Mouse (Mus musculus): ENCODE data around the gene Olfr643. TPM values are rescaled to one million over a fixed set of nuclear protein-coding genes. Genes with fewer than 3 reads are reported as not detected.
"Not testable (repeated sequence)": the region's sequence is repeated elsewhere in the genome, so short reads cannot be mapped to it uniquely, and the experiment has no call there.

Olfr643 gene
- polyA plus RNA-seq, 1 experiment from 2014 or later, result not detected

DNA sequence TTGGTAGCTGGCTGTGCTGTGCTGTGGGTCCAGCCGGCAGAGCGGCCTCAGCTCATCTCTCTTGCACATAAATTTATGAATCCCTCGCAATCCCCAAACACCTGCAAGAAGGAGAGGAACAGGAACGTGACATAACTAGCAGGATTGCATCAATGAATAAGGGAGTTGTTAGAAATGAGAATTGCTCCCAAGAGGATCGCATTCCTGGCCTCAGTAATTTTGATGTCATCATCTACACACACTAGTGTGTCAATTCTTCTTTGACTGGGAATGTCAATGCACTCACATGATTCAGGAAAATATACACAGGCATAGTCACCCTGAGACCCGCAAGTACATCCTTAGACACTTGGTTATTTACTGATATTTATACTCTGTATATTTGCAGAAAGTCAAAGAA, 111.7 kb downstream of the Olfr643 start, which contains the start of gene Olfr640:
TSS of gene Olfr640 (minus strand) at position 101 of the 400 bp plus-strand sequence.
- H3K36me3 ChIP-seq (ENCODE audit: insufficient read depth, low read length), result no peaks in the 10 kb centered on the region
- no peak within 1 kb of the TSS for H3K27ac ChIP-seq (ENCODE audit: low read length)
- H3K27me3 ChIP-seq (ENCODE audit: insufficient read depth, low read length), result no peaks in the 10 kb centered on the region
- H3K4me3 ChIP-seq (ENCODE audit: low read length), result no peak within 1 kb of the TSS
- no peaks in the 10 kb centered on the region for H3K9me3 ChIP-seq (ENCODE audit: low read length)
- H3K4me1 ChIP-seq (ENCODE audit: insufficient read depth, low read length), result no peaks in the 10 kb centered on the region
- WGBS, result 80% methylated on average over 6 of the region's 6 CpGs
- H3K9ac ChIP-seq (replicated peaks; ENCODE audit: low read length), result no peak within 1 kb of the TSS
- no peak within 1 kb of the TSS for H3K4me2 ChIP-seq (replicated peaks; ENCODE audit: low read depth, low read length)
- ATAC-seq (ENCODE audit: low FRiP score, low TSS enrichment), result no peak

DNA sequence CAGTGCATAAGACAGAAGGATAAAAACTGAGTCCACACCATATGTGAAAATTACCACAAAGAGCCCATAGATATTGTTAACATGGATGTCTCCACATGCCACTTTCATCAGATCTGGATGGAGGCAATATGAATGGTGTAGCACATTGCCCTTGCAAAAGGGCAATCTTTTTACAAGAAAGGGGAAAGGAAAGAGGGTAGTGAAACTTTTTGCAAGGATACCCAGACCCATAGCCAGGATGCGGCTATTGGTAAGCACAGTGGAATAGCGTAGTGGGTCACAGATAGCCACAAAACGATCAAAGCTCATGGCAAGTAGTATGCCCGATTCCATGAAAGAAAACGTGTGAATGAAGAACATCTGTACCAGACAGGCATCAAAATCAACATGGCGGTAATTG, 115.6 kb downstream of the Olfr643 start:
- Histone ChIP-seq H3K27me3 (ENCODE audit: insufficient read depth, low read length) (no peaks in the 10 kb centered on the region), H3K9me3 (ENCODE audit: low read length) (no peaks in the 10 kb centered on the region), H3K27ac (ENCODE audit: low read length) (no peak overlapping the region), H3K4me2 (replicated peaks; ENCODE audit: low read depth, low read length) (no peak overlapping the region), H3K4me1 (ENCODE audit: insufficient read depth, low read length) (no peaks in the 10 kb centered on the region), H3K4me3 (ENCODE audit: low read length) (no peak overlapping the region), H3K9ac (replicated peaks; ENCODE audit: low read length) (no peak overlapping the region), H3K36me3 (ENCODE audit: insufficient read depth, low read length) (no peaks in the 10 kb centered on the region)
- 91% methylated on average over 6 of the region's 6 CpGs for WGBS
- no peak for ATAC-seq (ENCODE audit: low FRiP score, low TSS enrichment)

DNA sequence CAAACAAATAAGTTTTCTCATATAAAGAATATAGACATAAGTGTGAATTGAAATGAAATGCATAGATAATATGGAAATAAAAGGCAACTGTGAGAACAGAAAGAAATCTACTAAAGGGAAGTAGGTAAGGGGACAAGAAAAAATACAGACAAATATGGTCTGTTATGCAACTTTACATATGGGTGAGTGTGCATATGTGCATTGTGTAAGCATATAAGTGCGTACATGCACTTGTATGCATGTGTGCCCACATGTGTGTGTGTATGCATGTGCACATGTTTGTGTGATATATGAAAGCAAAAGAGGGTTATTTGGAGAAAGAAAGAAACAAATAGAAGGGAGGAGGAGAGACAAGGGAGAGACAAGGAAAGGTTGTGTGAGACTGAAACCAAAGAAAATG, 118.3 kb downstream of the Olfr643 start:
- Histone ChIP-seq H3K27me3 (ENCODE audit: insufficient read depth, low read length) (no peaks in the 10 kb centered on the region), H3K36me3 (ENCODE audit: insufficient read depth, low read length) (no peaks in the 10 kb centered on the region), H3K4me3 (ENCODE audit: low read length) (no peak overlapping the region), H3K27ac (ENCODE audit: low read length) (no peak overlapping the region), H3K4me2 (replicated peaks; ENCODE audit: low read depth, low read length) (no peak overlapping the region), H3K4me1 (ENCODE audit: insufficient read depth, low read length) (no peaks in the 10 kb centered on the region), H3K9ac (replicated peaks; ENCODE audit: low read length) (no peak overlapping the region), H3K9me3 (ENCODE audit: low read length) (no peaks in the 10 kb centered on the region)
- WGBS, result 91% methylated on average over 1 of the region's 1 CpGs
- ATAC-seq (ENCODE audit: low FRiP score, low TSS enrichment), result no peak

DNA sequence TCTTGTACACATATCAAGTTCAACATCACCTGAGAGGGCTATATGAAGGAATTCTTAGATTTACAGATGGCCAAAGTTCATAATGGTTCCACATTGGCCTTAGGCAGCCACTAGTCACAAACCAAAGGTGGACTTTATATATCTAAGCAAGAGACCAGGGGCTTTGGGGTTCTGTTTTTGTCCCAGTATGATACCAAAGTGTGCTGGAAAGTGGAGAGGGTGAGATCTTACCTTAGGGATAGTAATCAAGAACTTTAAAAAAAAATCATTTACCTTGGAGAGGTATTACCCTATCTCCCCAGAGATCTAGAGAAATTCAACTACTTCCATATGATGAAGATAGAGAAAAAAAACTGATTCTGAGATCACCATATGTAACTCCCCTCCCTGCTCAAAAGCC, 120.0 kb downstream of the Olfr643 start, which contains the start of gene Olfr639:
TSS of gene Olfr639 (minus strand) at position 101 of the 400 bp plus-strand sequence.
- no peak within 1 kb of the TSS for H3K27ac ChIP-seq (ENCODE audit: low read length)
- no peak for ATAC-seq (ENCODE audit: low FRiP score, low TSS enrichment)
- no peak within 1 kb of the TSS for H3K9ac ChIP-seq (replicated peaks; ENCODE audit: low read length)

DNA sequence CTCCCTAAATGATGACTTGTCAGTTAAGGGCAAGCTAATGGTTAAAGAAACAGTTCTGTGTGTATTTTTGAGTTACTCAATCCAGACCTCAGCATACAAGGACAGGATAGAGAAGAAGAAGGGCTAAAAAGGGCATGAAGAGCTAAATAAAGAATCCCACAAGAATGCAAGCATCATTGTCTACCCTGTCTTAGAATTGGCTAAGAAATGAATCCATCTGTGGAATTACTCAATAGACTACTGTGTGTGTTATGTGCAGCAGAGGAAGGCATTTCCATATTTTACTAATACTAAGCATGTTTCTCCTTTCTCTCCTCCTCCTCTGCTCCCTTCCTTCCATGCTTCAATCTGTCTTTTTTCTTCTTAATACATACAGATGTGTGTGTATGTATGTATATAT, 138.1 kb downstream of the Olfr643 start:
- no peaks in the 10 kb centered on the region for H3K9me3 ChIP-seq (ENCODE audit: low read length)
- no peak overlapping the region for H3K4me2 ChIP-seq (replicated peaks; ENCODE audit: low read depth, low read length)
- ATAC-seq (ENCODE audit: low FRiP score, low TSS enrichment), result no peak
- H3K4me1 ChIP-seq (ENCODE audit: insufficient read depth, low read length), result no peaks in the 10 kb centered on the region
- no peak overlapping the region for H3K9ac ChIP-seq (replicated peaks; ENCODE audit: low read length)
- H3K36me3 ChIP-seq (ENCODE audit: insufficient read depth, low read length), result no peaks in the 10 kb centered on the region
- H3K27me3 ChIP-seq (ENCODE audit: insufficient read depth, low read length), result no peaks in the 10 kb centered on the region
- H3K27ac ChIP-seq (ENCODE audit: low read length), result no peak overlapping the region
- H3K4me3 ChIP-seq (ENCODE audit: low read length), result no peak overlapping the region

More for the DNA sequence above, 120.0 kb downstream of the Olfr643 start, which contains the start of gene Olfr639:
- no peaks in the 10 kb centered on the region for H3K27me3 ChIP-seq (ENCODE audit: insufficient read depth, low read length)
- H3K9me3 ChIP-seq (ENCODE audit: low read length), result no peaks in the 10 kb centered on the region
- H3K4me3 ChIP-seq (ENCODE audit: low read length), result no peak within 1 kb of the TSS
- no peaks in the 10 kb centered on the region for H3K36me3 ChIP-seq (ENCODE audit: insufficient read depth, low read length)
- no peak within 1 kb of the TSS for H3K4me2 ChIP-seq (replicated peaks; ENCODE audit: low read depth, low read length)
- H3K4me1 ChIP-seq (ENCODE audit: insufficient read depth, low read length), result no peaks in the 10 kb centered on the region

- Histone ChIP-seq H3K9me3 (ENCODE audit: low read length) (no peaks in the 10 kb centered on the region), H3K4me1 (ENCODE audit: insufficient read depth, low read length) (no peaks in the 10 kb centered on the region), H3K36me3 (ENCODE audit: insufficient read depth, low read length) (no peaks in the 10 kb centered on the region), H3K4me2 (replicated peaks; ENCODE audit: low read depth, low read length) (no peak within 1 kb of the TSS), H3K27me3 (ENCODE audit: insufficient read depth, low read length) (no peaks in the 10 kb centered on the region), H3K4me3 (ENCODE audit: low read length) (no peak within 1 kb of the TSS), H3K27ac (ENCODE audit: low read length) (no peak within 1 kb of the TSS), H3K9ac (replicated peaks; ENCODE audit: low read length) (no peak within 1 kb of the TSS)
- no peak for ATAC-seq (ENCODE audit: low FRiP score, low TSS enrichment)
Measured at GRCm38 (mm10) chr7:103998446-103998845, 138.8 kb downstream of the Olfr643 start, which contains the start of gene Olfr638. TSS of gene Olfr638 (plus strand) at chr7:103998746.

GRCm38 (mm10) chr7:103971782-103972181, 165.4 kb downstream of the Olfr643 start:
- ATAC-seq (ENCODE audit: low FRiP score, low TSS enrichment), result no peak
- H3K27ac ChIP-seq (ENCODE audit: low read length), result no peak overlapping the region
- H3K9ac ChIP-seq (replicated peaks; ENCODE audit: low read length), result no peak overlapping the region
- 70% methylated on average over 1 of the region's 1 CpGs for WGBS
- H3K4me3 ChIP-seq (ENCODE audit: low read length), result no peak overlapping the region
- no peak overlapping the region for H3K4me2 ChIP-seq (replicated peaks; ENCODE audit: low read depth, low read length)
- no peaks in the 10 kb centered on the region for H3K9me3 ChIP-seq (ENCODE audit: low read length)
- H3K4me1 ChIP-seq (ENCODE audit: insufficient read depth, low read length), result no peaks in the 10 kb centered on the region
- no peaks in the 10 kb centered on the region for H3K27me3 ChIP-seq (ENCODE audit: insufficient read depth, low read length)
- no peaks in the 10 kb centered on the region for H3K36me3 ChIP-seq (ENCODE audit: insufficient read depth, low read length)

GRCm38 (mm10) chr7:103970852-103971251, 166.4 kb downstream of the Olfr643 start, which contains the start of gene Olfr635:
TSS of gene Olfr635 (plus strand) at chr7:103971152.
- Histone ChIP-seq H3K4me1 (ENCODE audit: insufficient read depth, low read length) (no peaks in the 10 kb centered on the region), H3K4me2 (replicated peaks; ENCODE audit: low read depth, low read length) (no peak within 1 kb of the TSS), H3K27ac (ENCODE audit: low read length) (no peak within 1 kb of the TSS), H3K4me3 (ENCODE audit: low read length) (no peak within 1 kb of the TSS), H3K9me3 (ENCODE audit: low read length) (no peaks in the 10 kb centered on the region), H3K27me3 (ENCODE audit: insufficient read depth, low read length) (no peaks in the 10 kb centered on the region), H3K9ac (replicated peaks; ENCODE audit: low read length) (no peak within 1 kb of the TSS), H3K36me3 (ENCODE audit: insufficient read depth, low read length) (no peaks in the 10 kb centered on the region)
- WGBS, result 83% methylated on average over 1 of the region's 1 CpGs
- ATAC-seq (ENCODE audit: low FRiP score, low TSS enrichment), result no peak

DNA sequence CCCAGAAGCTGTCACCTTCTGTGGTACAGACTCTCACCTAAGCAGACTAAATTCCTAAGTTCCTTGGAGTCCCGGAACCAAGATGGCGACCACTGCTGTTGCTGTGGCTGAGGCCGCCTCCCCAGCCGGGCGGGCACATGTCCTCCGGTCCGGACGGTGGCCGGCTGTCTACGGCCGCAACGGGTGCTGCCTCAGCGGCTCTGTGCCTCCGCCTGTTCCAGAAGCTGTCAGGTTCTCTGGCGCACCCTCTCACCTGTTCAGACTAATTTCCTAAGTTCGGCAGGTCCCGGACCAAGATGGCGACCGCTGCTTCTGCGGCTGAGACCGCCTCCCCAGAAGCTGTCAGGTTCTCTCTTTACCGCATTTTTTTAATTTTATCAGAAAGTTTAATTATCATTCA, 170.3 kb downstream of the Olfr643 start:
- not testable (repeated sequence) for H3K9ac ChIP-seq (replicated peaks; ENCODE audit: low read length); H3K4me1 ChIP-seq (ENCODE audit: insufficient read depth, low read length); H3K4me3 ChIP-seq (ENCODE audit: low read length); H3K9me3 ChIP-seq (ENCODE audit: low read length); H3K27me3 ChIP-seq (ENCODE audit: insufficient read depth, low read length); H3K27ac ChIP-seq (ENCODE audit: low read length); H3K4me2 ChIP-seq (replicated peaks; ENCODE audit: low read depth, low read length); ATAC-seq (ENCODE audit: low FRiP score, low TSS enrichment); H3K36me3 ChIP-seq (ENCODE audit: insufficient read depth, low read length)
- 96% methylated on average over 22 of the region's 22 CpGs for WGBS

Measured in kidney, embryonic 16.5 days (tissue).